Mouse (Mus musculus) liver, embryonic 14.5 days (tissue): ENCODE measurements around the gene Gm21973. TPM values are rescaled to one million over a fixed set of nuclear protein-coding genes. Genes with fewer than 3 reads are reported as not detected.

Source experiments
- ATAC-seq: fragments of 200-750 bp; cut with Nextera tagmentation; 2 replicates; pipeline ENCODE4 v1.8.0; 2017; ENCODE audit warnings: moderate number of reproducible peaks, mild to moderate bottlenecking, moderate library complexity; ENCODE audit not compliant: insufficient read depth
- DNase-seq, 3 experiments: peaks; one replicate each; pipeline ENCODE4 v3.0.0-alpha.2; 2012 to 2013; ENCODE audit warnings: low read depth in 3 of 3, low spot score in 3 of 3
- H3K27ac ChIP-seq: fragments of 300-500 bp; sonication (generic); 2 replicates; pipeline ENCODE4 v1.5.1; 2014; ENCODE audit warnings: moderate library complexity, mild to moderate bottlenecking, control low read depth, inconsistent platforms
- H3K27me3 ChIP-seq: fragments of 300-500 bp; sonication (generic); 2 replicates; pipeline ENCODE4 v1.6.1; 2014; ENCODE audit warnings: mild to moderate bottlenecking, low read length, moderate library complexity; ENCODE audit not compliant: control insufficient read depth, insufficient read depth
- H3K36me3 ChIP-seq: fragments of 300-500 bp; sonication (generic); replicated peaks from 2 replicates; pipeline ENCODE4 v1.6.1; 2014; ENCODE audit warnings: low read depth; ENCODE audit not compliant: control insufficient read depth, insufficient read depth
- H3K4me1 ChIP-seq, 2 experiments: fragments of 200-500 bp in 1 of 2; fragments of 300-500 bp in 1 of 2; sonication (generic) in 1 of 2; replicated peaks; 2 replicates each; pipeline ENCODE4 v1.6.1; 2012 to 2014; ENCODE audit warnings: antibody characterized with exemption in 1 of 2, inconsistent platforms in 1 of 2, low read length in 1 of 2; ENCODE audit not compliant: control insufficient read depth in 2 of 2, insufficient read depth in 2 of 2
- H3K4me2 ChIP-seq: fragments of 300-500 bp; sonication (generic); 2 replicates; pipeline ENCODE4 v1.6.1; 2014; ENCODE audit warnings: low read depth, mild to moderate bottlenecking, control low read depth, moderate library complexity
- H3K4me3 ChIP-seq, 2 experiments: fragments of 200-500 bp in 1 of 2; fragments of 300-500 bp in 1 of 2; sonication (generic) in 1 of 2; 2 replicates each; pipeline ENCODE4 v1.5.1; 2012 to 2014; ENCODE audit warnings: low read depth in 2 of 2, low read length in 2 of 2, mild to moderate bottlenecking in 2 of 2, control low read depth in 1 of 2, inconsistent platforms in 1 of 2, moderate library complexity in 1 of 2; ENCODE audit not compliant: insufficient read depth in 1 of 2
- H3K9ac ChIP-seq: fragments of 300-500 bp; sonication (generic); replicated peaks from 2 replicates; pipeline ENCODE4 v1.6.1; 2014; ENCODE audit warnings: mild to moderate bottlenecking, control low read depth, moderate library complexity
- H3K9me3 ChIP-seq: fragments of 300-500 bp; sonication (generic); 2 replicates; pipeline ENCODE4 v1.6.1; 2016; ENCODE audit warnings: low read length, mixed read lengths; ENCODE audit not compliant: control insufficient read depth
- CTCF ChIP-seq: IDR thresholded peaks from 2 replicates; pipeline ENCODE4 v1.5.1; 2016; ENCODE audit warnings: antibody characterized with exemption, low read depth, control low read depth
- EP300 ChIP-seq: IDR thresholded peaks from 2 replicates; pipeline ENCODE4 v1.6.1; 2016; ENCODE audit warnings: antibody characterized with exemption, low read depth
- WGBS: fragments of 180-500 bp; shearing (Covaris S2); extraction: QIAGEN DNeasy Blood & Tissue Kit; methylation state at CpG from one replicate; pipeline ENCODE4 v1.1.7; 2014; ENCODE audit not compliant: insufficient replicate concordance; 5-methylcytosine and 5-hydroxymethylcytosine counted together
- polyA plus RNA-seq, 2 experiments: library from polyadenylated mRNA; depleted of rRNA in 1 of 2; stranded (reverse) in 1 of 2; unstranded in 1 of 2; fragments of >200 nt; fragmentation: Nextera tagmentation in 1 of 2; extraction: Ambion mirVana in 1 of 2; gene quantifications; 2 replicates each; pipeline versions ENCODE4 v1.2.1 to v1.2.3; 2012 to 2014

Gm21973 gene
- polyA plus RNA-seq, 2 experiments = not detected

DNA sequence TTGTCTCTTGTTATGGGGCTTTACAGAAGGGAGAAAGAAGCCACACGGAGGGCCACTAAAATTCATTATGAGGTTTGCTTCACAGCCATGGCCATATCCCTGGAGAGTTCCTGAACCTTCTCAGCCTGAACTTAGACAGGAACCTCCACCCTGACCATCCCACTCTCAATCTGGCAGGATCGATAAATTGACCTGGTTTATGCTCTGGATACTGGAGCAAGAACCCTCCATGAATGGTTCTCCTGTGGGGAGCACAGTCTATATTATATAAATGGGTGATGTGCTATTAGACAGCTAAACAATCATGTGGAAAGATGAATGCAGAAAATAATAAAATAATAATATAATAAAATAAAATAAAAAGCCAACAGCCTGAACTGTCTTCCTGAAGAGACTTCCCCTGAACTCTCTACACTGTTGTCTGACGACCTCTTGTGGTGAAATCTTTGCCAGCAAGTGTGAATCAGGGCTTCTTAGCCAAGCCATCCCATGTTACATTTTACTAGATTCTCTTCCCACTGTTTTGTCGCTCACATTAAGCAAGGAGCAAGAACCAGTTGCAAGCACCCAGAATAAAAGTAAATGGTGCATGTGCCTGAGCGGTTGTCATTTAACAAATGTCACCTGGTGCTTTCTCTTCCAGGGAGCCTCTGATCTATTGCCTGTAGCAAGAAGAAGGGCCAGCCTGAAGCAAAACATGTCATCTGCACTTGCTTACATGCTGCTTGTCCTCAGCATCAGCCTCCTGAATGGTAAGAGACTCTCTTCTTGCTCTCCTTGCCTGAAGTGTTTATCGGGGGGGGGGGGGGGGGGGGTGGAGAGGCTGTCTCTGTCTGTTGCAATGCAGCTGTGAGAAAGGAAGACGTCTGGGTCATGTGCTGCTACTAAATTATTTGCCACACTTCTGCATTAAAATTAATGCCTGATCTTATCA, 11.4 kb upstream of the Gm21973 start:
- no peak overlapping the region for H3K4me3 ChIP-seq
- H3K4me2 ChIP-seq = no peak overlapping the region
- H3K4me1 ChIP-seq = no peaks in the 10 kb centered on the region
- ATAC-seq = no peak
- H3K9ac ChIP-seq = no peak overlapping the region
- H3K27ac ChIP-seq = no peak overlapping the region
- H3K36me3 ChIP-seq = no peaks in the 10 kb centered on the region
- no peaks in the 10 kb centered on the region for H3K9me3 ChIP-seq
- no peaks in the 10 kb centered on the region for H3K27me3 ChIP-seq
- TF ChIP-seq CTCF (peak; percentile 47), EP300 (no peak)
- WGBS = 39% methylated on average over 6 of the region's 7 CpGs
- DNase-seq = peak in 1 of 3 experiments; percentile 6

DNA sequence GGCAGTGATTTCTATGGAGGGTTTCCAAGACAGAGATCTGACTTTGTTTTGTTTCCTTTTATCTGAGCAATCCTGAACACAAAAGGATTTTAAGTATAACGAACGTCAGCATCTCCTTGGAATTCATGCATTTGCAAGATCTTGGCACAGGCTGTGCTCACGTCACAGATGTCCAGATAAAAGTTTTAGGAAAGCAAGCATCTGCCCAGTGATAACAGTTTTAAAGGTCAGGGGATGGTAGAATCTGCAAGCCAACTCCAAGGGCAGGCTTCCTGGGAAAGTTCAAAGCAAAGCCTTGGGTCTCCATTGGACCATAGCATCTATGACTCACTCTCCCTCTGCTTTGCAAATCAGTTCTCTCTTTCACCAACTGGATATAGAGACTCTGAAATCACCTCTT, 5.4 kb downstream of the Gm21973 start:
- Histone ChIP-seq H3K9me3 (no peaks in the 10 kb centered on the region), H3K4me2 (no peak overlapping the region), H3K9ac (no peak overlapping the region), H3K36me3 (no peaks in the 10 kb centered on the region), H3K27ac (no peak overlapping the region), H3K4me3 (no peak overlapping the region), H3K27me3 (no peaks in the 10 kb centered on the region), H3K4me1 (no peaks in the 10 kb centered on the region)
- ATAC-seq (no peak), DNase-seq (no peak)
- WGBS = 63% methylated on average over 3 of the region's 3 CpGs
- TF ChIP-seq EP300 = no peak
- TF ChIP-seq CTCF = no peak

- DNase-seq = no peak
- TF ChIP-seq EP300 (no peak), CTCF (no peak)
- no peaks in the 10 kb centered on the region for H3K27me3 ChIP-seq
- WGBS = 75% methylated on average over 1 of the region's 1 CpGs
- ATAC-seq = no peak
- H3K27ac ChIP-seq = no peak overlapping the region
- H3K4me3 ChIP-seq = no peak overlapping the region
- H3K4me2 ChIP-seq = no peak overlapping the region
- no peaks in the 10 kb centered on the region for H3K4me1 ChIP-seq
- H3K36me3 ChIP-seq = no peaks in the 10 kb centered on the region
- H3K9ac ChIP-seq = no peak overlapping the region
- H3K9me3 ChIP-seq = no peaks in the 10 kb centered on the region
Observed at GRCm38 (mm10) chr15:10332566-10332965, 7.4 kb downstream of the Gm21973 start.

- H3K9ac ChIP-seq = no peak overlapping the region
- H3K4me3 ChIP-seq = no peak overlapping the region
- no peak for TF ChIP-seq EP300
- TF ChIP-seq CTCF = no peak
- H3K4me1 ChIP-seq = no peaks in the 10 kb centered on the region
- 58% methylated on average over 3 of the region's 3 CpGs for WGBS
- no peak overlapping the region for H3K4me2 ChIP-seq
- no peaks in the 10 kb centered on the region for H3K36me3 ChIP-seq
- no peaks in the 10 kb centered on the region for H3K9me3 ChIP-seq
- DNase-seq (no peak), ATAC-seq (no peak)
- H3K27me3 ChIP-seq = no peaks in the 10 kb centered on the region
- H3K27ac ChIP-seq = no peak overlapping the region
Observed at GRCm38 (mm10) chr15:10338606-10339005, 13.4 kb downstream of the Gm21973 start.

GRCm38 (mm10) chr15:10347044-10347443, 21.9 kb downstream of the Gm21973 start:
- DNase-seq (no peak), ATAC-seq (no peak)
- WGBS = 72% methylated on average over 6 of the region's 6 CpGs
- H3K9me3 ChIP-seq = no peaks in the 10 kb centered on the region
- H3K27me3 ChIP-seq = no peaks in the 10 kb centered on the region
- no peaks in the 10 kb centered on the region for H3K4me1 ChIP-seq
- TF ChIP-seq CTCF = no peak
- no peak for TF ChIP-seq EP300
- no peaks in the 10 kb centered on the region for H3K36me3 ChIP-seq
- H3K9ac ChIP-seq = no peak overlapping the region
- no peak overlapping the region for H3K4me3 ChIP-seq
- H3K27ac ChIP-seq = no peak overlapping the region
- no peak overlapping the region for H3K4me2 ChIP-seq
